Mouse (Mus musculus) megakaryocyte progenitor cell, adult 5-6 weeks (primary cell): ENCODE data around the gene Acss3. TPM values are rescaled to one million over a fixed set of nuclear protein-coding genes. Genes with fewer than 3 reads are reported as not detected.

Source experiments
- ATAC-seq: replicated peaks from 2 replicates; pipeline ENCODE4 v1.8.0; 2016; ENCODE audit warnings: mild to moderate bottlenecking, moderate TSS enrichment, inconsistent platforms; ENCODE audit not compliant: poor library complexity
- total RNA-seq, 2 experiments: library from RNA; stranded (forward) in 1 of 2; stranded (reverse) in 1 of 2; fragments of 157-497, 149-512 nt in 1 of 2; fragments of 200-1000 nt in 1 of 2; gene quantifications; 2 replicates each; pipeline versions ENCODE4 v1.2.3 to v1.2.4; 2015 to 2017

Acss3 gene
- total RNA-seq, 2 experiments from 2014 or later, result not detected

- no peak for ATAC-seq
Measured at GRCm38 (mm10) chr10:107021118-107021517, 102.3 kb downstream of the Acss3 start.

DNA sequence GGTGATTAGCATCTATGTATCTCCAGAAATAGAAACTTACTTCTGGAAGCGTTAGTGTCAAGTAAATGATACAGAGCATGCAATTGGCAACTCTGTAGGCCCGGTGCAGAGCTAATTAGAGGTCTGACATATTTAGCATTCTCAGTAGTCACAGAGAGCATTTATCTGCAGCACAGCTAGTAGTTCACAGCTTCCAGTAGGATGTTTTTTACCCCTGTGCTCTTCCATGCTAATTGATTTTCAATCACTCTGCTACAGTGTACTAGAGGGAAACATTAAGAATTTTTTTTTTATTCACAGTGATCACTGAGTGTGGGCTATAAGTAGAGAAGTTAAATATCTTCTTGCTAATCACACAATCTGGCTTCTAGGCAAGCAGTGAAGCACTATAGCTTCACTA lies 112.3 kb downstream of the Acss3 start:
- ATAC-seq, result no peak

GRCm38 (mm10) chr10:106998052-106998625 lies 125.3 kb downstream of the Acss3 start:
- ATAC-seq, result no peak

GRCm38 (mm10) chr10:106989478-106989877 lies 134.0 kb downstream of the Acss3 start:
- ATAC-seq, result no peak

GRCm38 (mm10) chr10:106975193-106976141 lies 148.0 kb downstream of the Acss3 start:
- no peak for ATAC-seq

DNA sequence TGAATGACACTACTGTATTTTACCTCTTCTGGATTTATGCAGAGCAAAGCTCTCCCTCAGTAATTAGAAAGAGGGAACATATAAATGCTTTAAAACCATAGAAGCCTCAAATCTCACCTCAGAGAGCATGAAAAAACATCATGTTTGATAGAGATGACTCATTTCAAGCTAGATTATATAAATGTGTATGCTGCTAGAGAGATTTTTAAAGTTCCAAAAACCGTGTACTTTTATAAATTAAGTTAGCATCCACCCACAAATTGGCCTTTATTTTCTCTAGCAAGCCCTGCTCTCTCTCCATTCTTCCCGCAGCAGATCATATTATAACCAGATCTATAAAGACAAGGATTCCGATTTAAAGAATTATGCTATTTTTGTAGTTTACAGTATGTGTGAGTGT lies 164.4 kb downstream of the Acss3 start:
- no peak for ATAC-seq

DNA sequence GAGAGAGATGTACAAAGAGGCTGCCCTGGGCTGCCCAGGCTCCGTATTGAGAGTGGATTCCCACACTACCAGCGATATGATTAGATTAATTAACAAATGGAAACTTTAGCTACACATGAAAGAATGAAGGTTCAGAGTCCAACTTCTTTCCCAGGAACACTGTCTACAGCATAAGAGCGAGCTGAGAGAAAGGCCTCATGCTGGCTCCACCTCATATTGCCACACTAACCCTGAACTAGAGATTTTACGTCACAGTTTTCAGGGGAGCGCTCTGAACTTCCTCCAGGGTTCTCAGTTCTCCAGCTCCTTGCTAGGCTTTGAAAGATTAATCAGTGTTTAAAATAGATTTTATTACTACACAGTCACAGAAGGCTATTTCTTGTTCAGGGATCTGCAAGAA lies 182.1 kb downstream of the Acss3 start:
- no peak for ATAC-seq

GRCm38 (mm10) chr10:106939441-106939840 lies 184.0 kb downstream of the Acss3 start:
- ATAC-seq, result no peak

DNA sequence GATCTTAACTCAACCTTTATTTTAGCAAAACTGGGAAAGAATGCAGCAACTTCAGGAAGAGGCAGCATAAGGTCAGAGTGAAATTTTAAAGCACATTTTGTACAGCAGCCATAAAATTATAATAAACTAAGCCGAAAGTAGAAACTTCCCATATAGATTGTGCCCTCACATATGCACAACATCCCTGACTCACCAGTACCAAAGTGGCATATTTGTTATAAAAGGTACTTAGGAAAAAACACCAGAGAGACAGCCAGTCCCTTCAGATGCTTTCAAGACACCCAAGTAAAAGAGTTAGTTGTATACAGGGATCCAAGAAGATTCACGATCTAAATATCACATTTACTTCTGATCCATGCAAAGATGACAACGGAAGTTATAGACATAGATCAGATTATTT lies 184.6 kb downstream of the Acss3 start:
- ATAC-seq, result no peak

- ATAC-seq, result no peak
Measured at GRCm38 (mm10) chr10:106936996-106937395, 186.5 kb downstream of the Acss3 start.

GRCm38 (mm10) chr10:106932571-106933073 lies 190.8 kb downstream of the Acss3 start:
- peak; percentile 66 for ATAC-seq

GRCm38 (mm10) chr10:106928576-106929332 lies 194.7 kb downstream of the Acss3 start:
- no peak for ATAC-seq

GRCm38 (mm10) chr10:106924798-106925197 lies 198.7 kb downstream of the Acss3 start:
- ATAC-seq, result no peak

DNA sequence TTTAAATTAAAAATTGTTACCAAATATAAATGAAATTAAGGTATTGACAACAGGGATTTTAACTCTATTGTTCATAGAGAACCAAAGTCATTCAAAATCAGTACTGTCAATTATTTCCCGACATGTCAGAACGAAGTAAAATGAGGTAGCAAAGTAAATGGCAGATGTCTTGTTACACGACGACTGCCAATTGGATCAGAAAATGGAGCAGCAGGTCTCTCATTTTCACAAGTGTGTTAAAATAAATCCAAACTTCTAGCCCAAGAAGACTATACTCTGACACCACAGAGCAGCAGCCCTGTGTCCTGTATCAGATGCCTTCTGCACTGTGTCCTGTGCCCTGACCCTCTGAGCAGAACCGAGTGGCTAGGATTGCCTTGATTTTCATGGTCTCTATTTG lies 199.1 kb downstream of the Acss3 start:
- ATAC-seq, result no peak

DNA sequence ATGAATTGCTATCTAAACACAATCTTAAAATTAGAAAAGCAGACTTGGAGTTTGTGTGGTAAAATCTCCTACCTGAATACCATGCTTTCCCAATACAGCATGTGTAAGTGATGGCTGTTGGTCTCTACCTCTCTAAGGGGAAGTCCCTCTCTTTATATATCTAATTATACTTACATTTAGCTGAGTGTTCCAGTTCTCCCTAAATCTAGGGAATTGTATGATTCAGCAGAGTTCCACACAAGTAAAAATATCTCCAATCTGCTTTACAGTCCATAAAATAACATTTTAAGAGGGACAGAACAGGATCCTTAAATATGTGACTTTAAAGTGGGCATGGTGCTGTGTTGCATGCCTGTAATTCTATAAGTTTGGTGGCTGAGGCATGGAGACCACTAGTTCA lies 208.6 kb downstream of the Acss3 start:
- ATAC-seq, result no peak

- ATAC-seq, result no peak
Measured at GRCm38 (mm10) chr10:106914275-106914674, 209.2 kb downstream of the Acss3 start.

DNA sequence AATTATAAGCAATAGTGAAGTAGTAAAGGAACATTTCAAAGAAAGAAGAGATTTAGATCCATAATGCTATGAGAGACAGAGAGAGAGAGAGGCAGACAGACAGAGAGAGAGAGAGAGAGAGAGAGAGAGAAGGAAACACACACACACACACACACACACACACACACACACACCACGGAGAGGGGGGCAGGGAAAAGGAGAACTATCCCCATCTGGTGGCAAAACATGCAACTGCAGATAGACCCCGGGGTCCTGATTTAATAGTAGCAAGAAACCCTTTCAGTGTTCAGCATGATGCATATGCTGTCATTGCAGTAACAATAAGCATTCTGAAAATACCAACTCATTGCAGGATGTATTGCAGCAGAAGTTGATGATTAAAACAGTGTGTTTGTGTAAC lies 210.4 kb downstream of the Acss3 start:
- ATAC-seq, result no peak

DNA sequence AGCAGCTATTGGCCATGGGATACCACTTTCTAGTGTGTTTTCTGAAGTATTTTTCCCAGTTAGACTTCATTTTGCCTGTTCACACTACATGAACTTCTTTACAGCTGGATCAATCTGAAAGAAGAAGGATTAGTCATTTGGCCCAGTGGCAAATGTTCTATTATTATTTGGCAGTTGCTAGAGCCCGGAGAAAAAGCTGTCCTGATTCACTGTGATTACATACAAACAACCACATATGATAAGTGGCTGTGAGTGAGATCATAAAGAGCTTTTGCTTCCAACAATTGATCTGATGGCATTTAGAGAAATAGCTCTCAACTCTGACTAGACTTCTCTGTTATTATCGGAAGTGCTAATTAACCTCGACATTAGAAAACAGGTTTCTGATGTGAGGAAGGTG lies 213.4 kb downstream of the Acss3 start:
- ATAC-seq, result no peak

- no peak for ATAC-seq
Measured at GRCm38 (mm10) chr10:106896351-106896750, 227.1 kb downstream of the Acss3 start.
